Mouse (Mus musculus) lung, postnatal 0 days (tissue): Measurements from ENCODE around the gene Zscan21. TPM values are rescaled to one million over a fixed set of nuclear protein-coding genes. Genes with fewer than 3 reads are reported as not detected.

ENCODE experiments used
- ATAC-seq: fragments of 200-750 bp; cut with Nextera tagmentation; 2 replicates; pipeline ENCODE4 v1.8.0; 2017; ENCODE audit warnings: moderate library complexity
- DNase-seq: peaks from one replicate; pipeline ENCODE4 v3.0.0-alpha.2; 2016; ENCODE audit warnings: low spot score
- H3K27ac ChIP-seq: fragments of 300-500 bp; sonication (generic); 2 replicates; pipeline ENCODE4 v1.5.1; 2014; ENCODE audit warnings: antibody characterized with exemption, mild to moderate bottlenecking, low read length, mixed read lengths
- H3K27me3 ChIP-seq: fragments of 300-500 bp; sonication (generic); replicated peaks from 2 replicates; pipeline ENCODE4 v1.6.1; 2014; ENCODE audit warnings: low read length, mixed read lengths; ENCODE audit not compliant: insufficient read depth
- H3K36me3 ChIP-seq: fragments of 300-500 bp; sonication (generic); 2 replicates; pipeline ENCODE4 v1.6.1; 2014; ENCODE audit warnings: low read length, mixed read lengths; ENCODE audit not compliant: insufficient read depth
- H3K4me1 ChIP-seq: fragments of 300-500 bp; sonication (generic); 2 replicates; pipeline ENCODE4 v1.6.1; 2014; ENCODE audit warnings: antibody characterized with exemption, low read depth, low read length, mixed read lengths; ENCODE audit not compliant: insufficient read depth
- H3K4me2 ChIP-seq: fragments of 300-500 bp; sonication (generic); replicated peaks from 2 replicates; pipeline ENCODE4 v1.6.1; 2014; ENCODE audit warnings: low read depth, mild to moderate bottlenecking, low read length, moderate library complexity, mixed read lengths
- H3K4me3 ChIP-seq: fragments of 300-500 bp; sonication (generic); 2 replicates; pipeline ENCODE4 v1.5.1; 2014; ENCODE audit warnings: low read depth, low read length
- H3K9ac ChIP-seq: fragments of 300-500 bp; sonication (generic); replicated peaks from 2 replicates; pipeline ENCODE4 v1.6.1; 2014; ENCODE audit warnings: low read depth, mild to moderate bottlenecking
- H3K9me3 ChIP-seq: fragments of 300-500 bp; sonication (generic); 2 replicates; pipeline ENCODE4 v1.6.1; 2016; ENCODE audit warnings: low read length, mixed read lengths
- CTCF ChIP-seq: IDR thresholded peaks from 2 replicates; pipeline ENCODE4 v1.5.1; 2016; ENCODE audit warnings: antibody characterized with exemption, mild to moderate bottlenecking
- EP300 ChIP-seq: IDR thresholded peaks from 2 replicates; pipeline ENCODE4 v1.6.1; 2016; ENCODE audit warnings: antibody characterized with exemption, mild to moderate bottlenecking, control low read depth
- WGBS: fragments of 180-500 bp; shearing (Covaris S2); extraction: QIAGEN DNeasy Blood & Tissue Kit; methylation state at CpG from one replicate; pipeline ENCODE4 v1.1.7; 2014; 5-methylcytosine and 5-hydroxymethylcytosine counted together
- polyA plus RNA-seq: library from polyadenylated mRNA; unstranded; fragments of >200 nt; fragmentation: Nextera tagmentation; extraction: Ambion mirVana; gene quantifications from 2 replicates; pipeline ENCODE4 v1.2.1, GENCODE M21; 2015

The Zscan21 gene
- polyA plus RNA-seq, 1 experiment from 2014 or later: 35.1 TPM

- no peak for DNase-seq
- Histone ChIP-seq H3K4me1 (peaks cover 11% of the 10 kb centered on the region; the same call in 1 of the 2 replicates), H3K4me3 (no peak overlapping the region), H3K27ac (no peak overlapping the region), H3K9ac (no peak overlapping the region), H3K27me3 (no peaks in the 10 kb centered on the region), H3K9me3 (no peaks in the 10 kb centered on the region), H3K4me2 (no peak overlapping the region), H3K36me3 (no peaks in the 10 kb centered on the region)
- ATAC-seq: no peak
- 53% methylated on average over 2 of the region's 2 CpGs for WGBS
- TF ChIP-seq CTCF (no peak), EP300 (no peak)
Observed at GRCm38 (mm10) chr5:138083318-138083900, 33.3 kb upstream of the Zscan21 start.

GRCm38 (mm10) chr5:138083936-138084335 is 32.8 kb upstream of the Zscan21 start:
- WGBS: 92% methylated on average over 2 of the region's 2 CpGs
- ATAC-seq (no peak), DNase-seq (no peak)
- no peak overlapping the region for H3K4me2 ChIP-seq
- TF ChIP-seq EP300 (no peak), CTCF (no peak)
- no peaks in the 10 kb centered on the region for H3K36me3 ChIP-seq
- no peaks in the 10 kb centered on the region for H3K9me3 ChIP-seq
- H3K9ac ChIP-seq: no peak overlapping the region
- H3K4me3 ChIP-seq: no peak overlapping the region
- H3K4me1 ChIP-seq: peaks cover 11% of the 10 kb centered on the region; the same call in 1 of the 2 replicates
- H3K27me3 ChIP-seq: no peaks in the 10 kb centered on the region
- H3K27ac ChIP-seq: no peak overlapping the region

GRCm38 (mm10) chr5:138084507-138084906 is 32.2 kb upstream of the Zscan21 start:
- WGBS: 49% methylated on average over 2 of the region's 2 CpGs
- ATAC-seq (no peak), DNase-seq (no peak)
- peaks cover 11% of the 10 kb centered on the region; the same call in 1 of the 2 replicates for H3K4me1 ChIP-seq
- H3K27ac ChIP-seq: no peak overlapping the region
- H3K4me3 ChIP-seq: peak overlapping the region; percentile 99; the same call in 1 of the 2 replicates
- H3K9ac ChIP-seq: no peak overlapping the region
- H3K4me2 ChIP-seq: peak overlapping the region; percentile 67
- H3K36me3 ChIP-seq: no peaks in the 10 kb centered on the region
- no peaks in the 10 kb centered on the region for H3K9me3 ChIP-seq
- TF ChIP-seq EP300 (no peak), CTCF (no peak)
- H3K27me3 ChIP-seq: no peaks in the 10 kb centered on the region

DNA sequence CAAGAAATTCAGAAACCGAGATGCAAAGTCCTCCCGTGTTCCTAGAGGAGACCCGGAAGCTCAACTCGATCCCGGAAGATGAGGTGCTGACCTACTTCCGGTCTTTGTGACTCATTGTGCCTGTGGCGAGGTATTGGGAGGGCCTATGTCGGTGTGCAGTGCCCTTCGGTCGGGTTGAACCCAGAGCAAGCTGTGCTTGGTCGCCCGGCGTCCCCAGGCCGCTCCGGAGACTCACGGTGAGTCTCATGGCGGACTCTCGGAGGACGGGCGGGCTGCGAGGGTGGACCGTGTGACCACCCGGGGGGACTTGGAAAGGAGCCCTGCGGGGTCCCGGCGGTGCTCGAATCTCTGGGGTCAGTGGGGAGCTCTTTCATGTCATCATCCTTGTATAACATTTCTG is 31.7 kb upstream of the Zscan21 start, which contains the start of gene Zkscan1:
Zkscan1 (plus strand) TSS at position 89 of the 400 bp plus-strand sequence.
- peak; percentile 95 for ATAC-seq
- Histone ChIP-seq H3K27ac (peak within 1 kb of the TSS; percentile 94), H3K4me3 (peak within 1 kb of the TSS; percentile 99), H3K9me3 (no peaks in the 10 kb centered on the region), H3K4me1 (peaks cover 11% of the 10 kb centered on the region; the same call in 1 of the 2 replicates), H3K36me3 (no peaks in the 10 kb centered on the region), H3K27me3 (no peaks in the 10 kb centered on the region), H3K9ac (peak within 1 kb of the TSS; percentile 98), H3K4me2 (peak within 1 kb of the TSS; percentile 67)
- 1% methylated on average over 27 of the region's 27 CpGs for WGBS
- DNase-seq: peak; percentile 97
- no peak for TF ChIP-seq CTCF
- peak; percentile 31; the same call in 1 of the 2 replicates for TF ChIP-seq EP300

DNA sequence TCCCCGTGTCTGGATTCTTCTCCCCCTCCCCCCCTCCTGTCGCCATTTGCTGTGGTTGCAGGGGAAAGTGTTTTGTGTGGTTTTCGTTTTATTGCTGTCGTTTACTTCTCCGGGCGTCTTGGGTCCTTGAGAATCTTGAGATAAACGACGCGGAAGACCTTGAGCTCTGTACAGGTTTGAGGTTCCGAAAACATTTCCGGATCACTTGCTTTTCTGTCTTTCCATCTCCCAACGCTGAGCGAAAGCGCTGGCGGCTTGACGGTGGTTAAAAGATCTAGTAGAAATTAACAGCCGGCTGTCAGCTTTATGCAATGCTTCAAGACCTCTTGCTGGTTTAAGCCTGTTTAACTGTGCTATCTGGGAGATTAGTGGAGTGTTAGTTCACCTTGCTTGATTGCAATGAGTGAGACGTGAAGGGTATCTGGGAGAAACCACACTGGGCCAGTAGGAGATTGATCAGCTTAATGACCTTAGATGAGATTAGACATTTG is 31.2 kb upstream of the Zscan21 start:
- H3K27ac ChIP-seq: peak overlapping the region; percentile 94
- H3K27me3 ChIP-seq: no peaks in the 10 kb centered on the region
- no peaks in the 10 kb centered on the region for H3K36me3 ChIP-seq
- TF ChIP-seq EP300: no peak
- peak overlapping the region; percentile 98 for H3K9ac ChIP-seq
- peaks cover 11% of the 10 kb centered on the region; the same call in 1 of the 2 replicates for H3K4me1 ChIP-seq
- no peaks in the 10 kb centered on the region for H3K9me3 ChIP-seq
- WGBS: 0% methylated on average over 18 of the region's 18 CpGs
- peak; percentile 16 for ATAC-seq
- H3K4me2 ChIP-seq: peak overlapping the region; percentile 67
- DNase-seq: peak; percentile 49
- peak overlapping the region; percentile 99 for H3K4me3 ChIP-seq

DNA sequence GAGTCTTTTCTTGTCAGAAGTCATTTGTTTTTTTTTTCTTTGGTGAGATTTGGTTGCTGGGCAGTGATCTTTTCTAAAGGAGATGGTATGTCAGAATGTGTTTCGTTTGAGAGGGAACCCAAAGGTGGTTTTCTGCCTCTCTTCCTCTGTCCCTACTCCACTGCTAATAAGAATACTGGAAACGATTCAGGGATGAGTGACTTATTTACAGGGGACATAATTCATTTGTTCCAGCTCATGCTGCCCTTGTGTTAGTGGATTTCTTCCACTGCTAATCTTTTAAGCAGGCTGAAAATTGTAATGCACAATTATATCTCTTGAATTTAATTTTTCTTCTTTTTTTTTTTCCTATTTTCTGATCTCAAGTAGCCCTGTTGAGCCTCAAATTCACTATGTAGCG is 29.9 kb upstream of the Zscan21 start:
- Histone ChIP-seq H3K27me3 (no peaks in the 10 kb centered on the region), H3K4me1 (peaks cover 11% of the 10 kb centered on the region; the same call in 1 of the 2 replicates), H3K9ac (no peak overlapping the region), H3K4me3 (no peak overlapping the region), H3K27ac (no peak overlapping the region), H3K9me3 (no peaks in the 10 kb centered on the region), H3K36me3 (no peaks in the 10 kb centered on the region), H3K4me2 (no peak overlapping the region)
- no peak for TF ChIP-seq EP300
- TF ChIP-seq CTCF: no peak
- 81% methylated on average over 3 of the region's 3 CpGs for whole genome bisulfite sequencing
- ATAC-seq: no peak
- no peak for DNase-seq
